Comparison of ENCODE assay signal across 17 mouse cellular contexts in the genomic region with DNA sequence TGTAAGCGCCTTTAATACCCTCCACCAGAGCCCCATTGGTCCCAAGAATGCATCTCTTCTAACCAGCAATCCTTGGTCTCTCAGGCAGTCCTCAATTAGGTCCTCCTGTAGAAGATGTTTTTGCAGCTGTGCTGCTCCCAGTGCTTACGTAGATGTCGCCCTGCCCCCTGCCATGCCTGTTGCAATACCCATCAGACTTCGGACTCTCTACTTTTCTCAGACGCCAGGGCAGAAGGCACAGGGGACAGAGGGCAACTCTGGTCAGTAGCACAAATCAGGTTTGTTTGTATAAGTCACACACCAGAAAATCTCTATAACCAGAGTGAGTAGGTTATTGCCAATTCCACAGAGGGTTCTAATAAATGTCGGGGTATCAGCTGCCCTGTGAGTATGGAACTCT.
DNase-seq lines count a peak whose midpoint lies in the region; ATAC-seq and TF ChIP-seq lines count a peak whose summit lies in the region.
"Had no signal": no experiment of that assay in that cellular context is flagged by ENCODE, and none has a peak within 500 bp of the region (broad histone marks: within the 10 kb centered on the region; RNA-seq: fewer than 3 reads in every experiment).

No protein-coding gene starts in this region.

- no peak overlapping the region for H3K27ac ChIP-seq in kidney, adult 2 months (ENCODE audit: insufficient read depth, low read depth, low read length)
- peak overlapping the region; percentile 31; the same call in 1 of the 2 replicates for H3K27ac ChIP-seq in kidney, postnatal 0 days
- H3K27ac ChIP-seq in liver, adult 2 months (replicated peaks; ENCODE audit: insufficient read depth, low read depth, low read length) = peak overlapping the region; percentile 90
- H3K27ac ChIP-seq in liver, postnatal 0 days (ENCODE audit: low read depth) = peak overlapping the region; percentile 91
- H3K27ac ChIP-seq in heart, embryonic 12.5 days (ENCODE audit: poor library complexity, severe bottlenecking) = no peak overlapping the region
- H3K27ac ChIP-seq: embryonic facial prominence, embryonic 13.5 days; forebrain, embryonic 15.5 days; hindbrain, embryonic 10.5 days had no signal

- no peaks in the 10 kb centered on the region for H3K27me3 ChIP-seq in kidney, adult 2 months (replicated peaks; ENCODE audit: control insufficient read depth, insufficient read depth, low read length)
- no peaks in the 10 kb centered on the region for H3K27me3 ChIP-seq in kidney, postnatal 0 days (ENCODE audit: insufficient read depth, low read length)
- H3K27me3 ChIP-seq in liver, adult 2 months (ENCODE audit: control insufficient read depth, insufficient read depth, low read length) = no peaks in the 10 kb centered on the region
- H3K27me3 ChIP-seq in liver, postnatal 0 days (ENCODE audit: insufficient read depth, low read length) = no peaks in the 10 kb centered on the region
- no peaks in the 10 kb centered on the region for H3K27me3 ChIP-seq in heart, embryonic 12.5 days (replicated peaks)
- H3K27me3 ChIP-seq: embryonic facial prominence, embryonic 13.5 days; forebrain, embryonic 15.5 days; megakaryocyte, embryonic 14.5 days had no signal

- H3K9ac ChIP-seq in kidney, postnatal 0 days (ENCODE audit: low read depth, low read length) = no peak overlapping the region
- H3K9ac ChIP-seq in liver, adult 2 months (ENCODE audit: low read depth, low read length) = no peak overlapping the region
- no peak overlapping the region for H3K9ac ChIP-seq in liver, postnatal 0 days (replicated peaks)
- no peak overlapping the region for H3K9ac ChIP-seq in heart, embryonic 12.5 days
- H3K9ac ChIP-seq: embryonic facial prominence, embryonic 13.5 days; forebrain, embryonic 15.5 days had no signal

- H3K79me2 ChIP-seq in liver, adult 2 months (ENCODE audit: control insufficient read depth, insufficient read depth, low read length) = no peaks in the 10 kb centered on the region

- DNase-seq in kidney, adult 2 months = peak; percentile 84
- peak; percentile 24 for DNase-seq in kidney, postnatal 0 days (ENCODE audit: low spot score)
- peak; percentile 98 for DNase-seq in liver, adult 2 months (ENCODE audit: extremely low read depth, low read depth, low spot score)
- DNase-seq in liver, postnatal 0 days = peak; percentile 73
- no peak for DNase-seq in retina, embryonic 14.5 days (ENCODE audit: low spot score)
- DNase-seq in spleen, postnatal 36 days (ENCODE audit: low spot score in 2 of 2) = no peak
- DNase-seq in adrenal gland, postnatal 4 days (ENCODE audit: low spot score in 2 of 2) = no peak
- DNase-seq: adrenal gland, adult 2 months; cerebellum, postnatal 10 days; gastrocnemius, postnatal 25 days; left cerebral cortex, postnatal 4 days; lung, adult 18-20 months had no signal

- no peak overlapping the region for H3K4me2 ChIP-seq in kidney, postnatal 0 days (ENCODE audit: low read length)
- no peak overlapping the region for H3K4me2 ChIP-seq in liver, postnatal 0 days (ENCODE audit: low read depth, low read length)
- no peak overlapping the region for H3K4me2 ChIP-seq in heart, embryonic 12.5 days
- H3K4me2 ChIP-seq: embryonic facial prominence, embryonic 13.5 days; forebrain, embryonic 15.5 days had no signal

- peak; percentile 76 for TF ChIP-seq EP300 in liver, postnatal 0 days (IDR thresholded peaks at IDR 0.05; ENCODE audit: low read depth)

- H3K4me3 ChIP-seq in kidney, adult 2 months (ENCODE audit: insufficient read depth, low read depth, low read length) = no peak overlapping the region
- no peak overlapping the region for H3K4me3 ChIP-seq in kidney, postnatal 0 days (replicated peaks; ENCODE audit: low read depth, low read length)
- H3K4me3 ChIP-seq in liver, adult 2 months (ENCODE audit: insufficient read depth, low read depth, low read length) = no peak overlapping the region
- H3K4me3 ChIP-seq in liver, postnatal 0 days (ENCODE audit: low read depth, low read length) = no peak overlapping the region
- no peak overlapping the region for H3K4me3 ChIP-seq in heart, embryonic 12.5 days
- H3K4me3 ChIP-seq: embryonic facial prominence, embryonic 13.5 days; forebrain, embryonic 15.5 days; hindbrain, embryonic 10.5 days; megakaryocyte, embryonic 14.5 days had no signal

- no peaks in the 10 kb centered on the region for H3K9me3 ChIP-seq in kidney, postnatal 0 days (replicated peaks; ENCODE audit: low read length)
- 0 out of 2 replicates have a peak, but pooled peaks cover 2% of the 10 kb centered on the region for H3K9me3 ChIP-seq in liver, postnatal 0 days (ENCODE audit: low read length)
- H3K9me3 ChIP-seq in heart, embryonic 12.5 days (replicated peaks) = 0 out of 2 replicates have a peak, but pooled peaks cover 3% of the 10 kb centered on the region
- H3K9me3 ChIP-seq: embryonic facial prominence, embryonic 13.5 days; forebrain, embryonic 15.5 days; hindbrain, embryonic 10.5 days had no signal

- TF ChIP-seq CTCF in kidney, adult 2 months (conservative IDR thresholded peaks at IDR 0.05; ENCODE audit: insufficient read depth, insufficient read length, low read depth, low read length) = no peak
- TF ChIP-seq CTCF in kidney, postnatal 0 days (IDR thresholded peaks at IDR 0.05; ENCODE audit: low read depth) = no peak
- no peak for TF ChIP-seq CTCF in liver, adult 2 months (IDR thresholded peaks at IDR 0.05; ENCODE audit: low read depth, low read length)
- TF ChIP-seq CTCF in liver, postnatal 0 days (IDR thresholded peaks at IDR 0.05; ENCODE audit: low read depth) = no peak

- peaks cover 5% of the 10 kb centered on the region; the same call in 1 of the 2 replicates for H3K4me1 ChIP-seq in kidney, adult 2 months (ENCODE audit: control insufficient read depth, insufficient read depth, low read length)
- no peaks in the 10 kb centered on the region for H3K4me1 ChIP-seq in kidney, postnatal 0 days (replicated peaks; ENCODE audit: insufficient read depth, low read length)
- peaks cover 16% of the 10 kb centered on the region for H3K4me1 ChIP-seq in liver, adult 2 months (ENCODE audit: control insufficient read depth, insufficient read depth, low read length)
- no peaks in the 10 kb centered on the region; the same call in 1 of the 2 replicates for H3K4me1 ChIP-seq in liver, postnatal 0 days (ENCODE audit: insufficient read depth)
- no peaks in the 10 kb centered on the region for H3K4me1 ChIP-seq in heart, embryonic 12.5 days (replicated peaks)
- H3K4me1 ChIP-seq: embryonic facial prominence, embryonic 13.5 days; megakaryocyte, embryonic 14.5 days had no signal

- WGBS in kidney, adult 2 months = 52% methylated on average over 6 of the region's 6 CpGs
- 63% methylated on average over 6 of the region's 6 CpGs for WGBS in kidney, postnatal 0 days
- 29% methylated on average over 6 of the region's 6 CpGs for WGBS in liver, adult 2 months
- 61% methylated on average over 6 of the region's 6 CpGs for WGBS in liver, postnatal 0 days (ENCODE audit: insufficient replicate concordance)
- 77% methylated on average over 6 of the region's 6 CpGs for WGBS in heart, embryonic 12.5 days

- ATAC-seq in kidney, postnatal 0 days (replicated peaks; ENCODE audit: low FRiP score, low read depth) = peak; percentile 87
- peak; percentile 99 for ATAC-seq in liver, postnatal 0 days
- no peak for ATAC-seq in heart, embryonic 12.5 days (ENCODE audit: insufficient number of reproducible peaks, low FRiP score)
- ATAC-seq: forebrain, embryonic 15.5 days had no signal

- TF ChIP-seq POLR2A in kidney, adult 2 months (IDR thresholded peaks at IDR 0.05; ENCODE audit: low read depth, low read length) = no peak
- no peak for TF ChIP-seq POLR2A in liver, adult 2 months (IDR thresholded peaks at IDR 0.05; ENCODE audit: extremely low read depth, insufficient read depth, low read length)

- H3K36me3 ChIP-seq in kidney, adult 2 months (ENCODE audit: control insufficient read depth, insufficient read depth, low read length) = no peaks in the 10 kb centered on the region
- no peaks in the 10 kb centered on the region for H3K36me3 ChIP-seq in kidney, postnatal 0 days (ENCODE audit: insufficient read depth, low read length)
- no peaks in the 10 kb centered on the region for H3K36me3 ChIP-seq in liver, adult 2 months (ENCODE audit: control insufficient read depth, insufficient read depth, low read length)
- no peaks in the 10 kb centered on the region for H3K36me3 ChIP-seq in liver, postnatal 0 days (replicated peaks; ENCODE audit: insufficient read depth, low read length)
- no peaks in the 10 kb centered on the region for H3K36me3 ChIP-seq in heart, embryonic 12.5 days
- H3K36me3 ChIP-seq: embryonic facial prominence, embryonic 13.5 days; forebrain, embryonic 15.5 days; hindbrain, embryonic 10.5 days had no signal

Comparison
In these comparisons a context has a peak if more than half of its experiments do, and no peak if none do; other contexts are left out.
1. H3K27ac ChIP-seq: peak in kidney, postnatal 0 days (single experiment), liver, adult 2 months (single experiment) and liver, postnatal 0 days (single experiment); none in kidney, adult 2 months (single experiment) and heart, embryonic 12.5 days (single experiment).
2. DNase-seq: peak in kidney, adult 2 months (single experiment), kidney, postnatal 0 days (single experiment), liver, adult 2 months (single experiment) and liver, postnatal 0 days (single experiment); none in retina, embryonic 14.5 days (single experiment), spleen, postnatal 36 days (0 of 2) and adrenal gland, postnatal 4 days (0 of 2).